Mouse (Mus musculus) frontal cortex, adult (tissue): Measurements from ENCODE around the gene Carns1.
"Not testable (repeated sequence)": the region's sequence is repeated elsewhere in the genome, so short reads cannot be mapped to it uniquely, and the experiment has no call there.

Experiments used
- ATAC-seq: cut with Nextera tagmentation; 2 replicates; pipeline ENCODE4 v1.9.2; 2017; ENCODE audit warnings: mild to moderate bottlenecking, moderate library complexity, mixed read lengths; ENCODE audit not compliant: low TSS enrichment

The Carns1 gene

GRCm38 (mm10) chr19:4150567-4151487, 24.5 kb downstream of the Carns1 start:
- no peak for ATAC-seq

GRCm38 (mm10) chr19:4149764-4150461, 25.4 kb downstream of the Carns1 start:
- no peak for ATAC-seq

- no peak for ATAC-seq
Measured at GRCm38 (mm10) chr19:4149283-4149682, 26.0 kb downstream of the Carns1 start.

- no peak for ATAC-seq
Measured at GRCm38 (mm10) chr19:4148819-4149218, 26.5 kb downstream of the Carns1 start.

GRCm38 (mm10) chr19:4148491-4148806, 26.8 kb downstream of the Carns1 start, which contains the start of gene Coro1b:
TSS of gene Coro1b (plus strand) at chr19:4148619.
- peak; percentile 66 for ATAC-seq

- ATAC-seq: no peak
Measured at GRCm38 (mm10) chr19:4147782-4148490, 27.3 kb downstream of the Carns1 start.

- ATAC-seq: no peak
Measured at GRCm38 (mm10) chr19:4147022-4147405, 28.3 kb downstream of the Carns1 start.

- ATAC-seq: no peak
Measured at GRCm38 (mm10) chr19:4146366-4147021, 28.8 kb downstream of the Carns1 start.

GRCm38 (mm10) chr19:4145936-4146335, 29.3 kb downstream of the Carns1 start:
- ATAC-seq: no peak

- no peak for ATAC-seq
Measured at GRCm38 (mm10) chr19:4144550-4145498, 30.5 kb downstream of the Carns1 start.

- ATAC-seq: no peak
Measured at GRCm38 (mm10) chr19:4143759-4144268, 31.5 kb downstream of the Carns1 start, which contains the start of gene Cabp4. TSS of gene Cabp4 (minus strand) at chr19:4144033.

- no peak for ATAC-seq
Measured at GRCm38 (mm10) chr19:4142416-4143173, 32.7 kb downstream of the Carns1 start.

GRCm38 (mm10) chr19:4140147-4140546, 35.1 kb downstream of the Carns1 start:
- no peak for ATAC-seq

- no peak for ATAC-seq
Measured at GRCm38 (mm10) chr19:4139446-4139845, 35.8 kb downstream of the Carns1 start, which contains the start of gene Gpr152. TSS of gene Gpr152 (plus strand) at chr19:4139787.

- ATAC-seq: no peak
Measured at GRCm38 (mm10) chr19:4137913-4138312, 37.4 kb downstream of the Carns1 start.

GRCm38 (mm10) chr19:4136463-4136862, 38.8 kb downstream of the Carns1 start:
- no peak for ATAC-seq

- ATAC-seq: peak; percentile 27; the same call in 1 of the 2 replicates
Measured at GRCm38 (mm10) chr19:4135963-4136345, 39.3 kb downstream of the Carns1 start.

GRCm38 (mm10) chr19:4135229-4135962, 39.9 kb downstream of the Carns1 start:
- not testable (repeated sequence) for ATAC-seq

GRCm38 (mm10) chr19:4134354-4134753, 40.9 kb downstream of the Carns1 start:
- no peak for ATAC-seq
